Mouse (Mus musculus) stomach, embryonic 16.5 days (tissue): ENCODE measurements at regions not wholly inside any gene's neighbourhood (a gene's known extent, or its start where the extent isn't known, plus 50 kb on each side); places are given as distances from the start of the nearest gene placed in this dataset.

Experiments
- ATAC-seq: fragments of 200-750 bp; cut with Nextera tagmentation; 2 replicates; pipeline ENCODE4 v1.8.0; 2017; ENCODE audit warnings: moderate number of reproducible peaks, moderate TSS enrichment; ENCODE audit not compliant: insufficient read depth, low FRiP score
- H3K27ac ChIP-seq: fragments of 300-500 bp; sonication (generic); 2 replicates; pipeline ENCODE4 v1.5.1; 2014; ENCODE audit warnings: low read length
- H3K27me3 ChIP-seq: fragments of 300-500 bp; sonication (generic); 2 replicates; pipeline ENCODE4 v1.6.1; 2014; ENCODE audit warnings: low read length, control low read depth, mixed read lengths; ENCODE audit not compliant: control insufficient read depth, insufficient read depth
- H3K36me3 ChIP-seq: fragments of 300-500 bp; sonication (generic); 2 replicates; pipeline ENCODE4 v1.6.1; 2014; ENCODE audit warnings: low read length; ENCODE audit not compliant: control insufficient read depth, insufficient read depth
- H3K4me1 ChIP-seq: fragments of 300-500 bp; sonication (generic); 2 replicates; pipeline ENCODE4 v1.6.1; 2014; ENCODE audit warnings: low read length, control low read depth, mixed read lengths; ENCODE audit not compliant: control insufficient read depth, insufficient read depth
- H3K4me2 ChIP-seq: fragments of 300-500 bp; sonication (generic); 2 replicates; pipeline ENCODE4 v1.6.1; 2014; ENCODE audit warnings: low read depth, low read length, mixed read lengths
- H3K4me3 ChIP-seq: fragments of 300-500 bp; sonication (generic); replicated peaks from 2 replicates; pipeline ENCODE4 v1.5.1; 2014; ENCODE audit warnings: mild to moderate bottlenecking, low read length
- H3K9ac ChIP-seq: fragments of 300-500 bp; sonication (generic); 2 replicates; pipeline ENCODE4 v1.6.1; 2014; ENCODE audit warnings: low read length
- H3K9me3 ChIP-seq: fragments of 300-500 bp; sonication (generic); replicated peaks from 2 replicates; pipeline ENCODE4 v1.6.1; 2016; ENCODE audit warnings: low read length, control low read depth; ENCODE audit not compliant: control insufficient read depth
- WGBS: fragments of 180-500 bp; shearing (Covaris S2); extraction: QIAGEN DNeasy Blood & Tissue Kit; methylation state at CpG from one replicate; pipeline ENCODE4 v1.1.7; 2014; 5-methylcytosine and 5-hydroxymethylcytosine counted together

DNA sequence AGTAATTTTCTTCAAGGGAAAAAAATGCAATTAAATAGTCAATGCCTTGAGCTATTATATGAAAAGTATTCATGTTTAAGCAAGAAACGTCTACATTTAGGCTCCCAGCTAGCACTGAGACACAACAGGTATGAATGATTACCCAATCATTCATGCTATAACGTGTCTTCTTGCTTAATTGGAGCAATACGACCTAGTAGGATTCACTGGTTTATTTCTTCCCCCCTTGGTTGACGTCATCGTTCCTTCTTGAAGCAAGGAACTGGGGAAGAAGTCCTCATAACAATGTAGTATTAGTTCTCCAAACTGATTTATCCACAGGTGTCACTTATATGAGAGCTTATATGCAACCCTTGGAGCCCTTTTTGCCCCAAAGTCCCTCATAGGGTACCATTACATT is 581.8 kb downstream of the Nfib start:
- ATAC-seq, result no peak
- Histone ChIP-seq H3K9me3 (no peaks in the 10 kb centered on the region), H3K4me2 (no peak overlapping the region), H3K9ac (no peak overlapping the region), H3K4me1 (no peaks in the 10 kb centered on the region), H3K36me3 (no peaks in the 10 kb centered on the region), H3K27ac (no peak overlapping the region), H3K4me3 (no peak overlapping the region), H3K27me3 (no peaks in the 10 kb centered on the region)
- 69% methylated on average over 5 of the region's 5 CpGs for WGBS

DNA sequence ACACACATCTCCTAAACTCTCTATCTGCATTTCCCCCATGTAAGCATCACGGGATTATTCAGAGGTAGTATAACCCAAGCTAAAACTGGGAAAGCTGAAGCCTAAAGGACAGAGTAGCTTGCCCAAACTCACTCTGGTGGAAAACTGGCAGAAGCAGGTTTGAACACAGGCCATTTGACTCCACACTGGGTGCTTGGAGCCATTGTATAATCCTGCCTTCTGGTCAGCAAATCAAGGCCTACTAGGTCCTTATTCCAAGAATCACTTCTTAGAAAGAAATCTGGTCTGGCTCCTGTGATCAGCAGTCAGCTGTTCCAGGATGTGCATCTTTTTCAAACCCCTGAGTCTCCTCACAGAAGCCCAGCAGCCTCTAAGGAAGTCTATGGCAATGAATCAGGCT is 582.4 kb downstream of the Nfib start:
- no peaks in the 10 kb centered on the region for H3K27me3 ChIP-seq
- no peaks in the 10 kb centered on the region for H3K9me3 ChIP-seq
- H3K36me3 ChIP-seq, result no peaks in the 10 kb centered on the region
- no peaks in the 10 kb centered on the region for H3K4me1 ChIP-seq
- no peak overlapping the region for H3K4me3 ChIP-seq
- H3K4me2 ChIP-seq, result no peak overlapping the region
- H3K9ac ChIP-seq, result no peak overlapping the region
- 94% methylated on average over 1 of the region's 1 CpGs for WGBS
- no peak overlapping the region for H3K27ac ChIP-seq
- no peak for ATAC-seq

DNA sequence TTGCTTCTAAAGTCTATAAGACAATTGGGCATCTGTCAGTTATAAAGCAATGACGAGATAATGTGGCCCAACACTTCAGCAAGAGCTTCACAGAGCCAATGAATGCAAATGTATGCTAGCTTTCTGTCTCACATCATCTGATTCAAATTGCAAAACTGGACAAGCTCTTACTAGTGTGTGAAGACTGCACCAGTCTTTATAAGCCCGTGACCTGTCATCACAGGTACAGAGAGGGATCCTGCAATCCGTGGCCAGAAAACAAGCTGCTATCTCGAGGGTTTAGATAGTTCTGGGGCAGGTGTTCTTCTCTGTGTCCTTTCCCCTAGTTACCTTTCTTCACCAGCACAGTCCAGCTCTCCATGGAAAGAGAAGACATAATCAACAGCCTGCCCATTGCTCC is 584.8 kb downstream of the Nfib start:
- WGBS, result 79% methylated on average over 4 of the region's 4 CpGs
- no peak for ATAC-seq
- no peaks in the 10 kb centered on the region for H3K9me3 ChIP-seq

DNA sequence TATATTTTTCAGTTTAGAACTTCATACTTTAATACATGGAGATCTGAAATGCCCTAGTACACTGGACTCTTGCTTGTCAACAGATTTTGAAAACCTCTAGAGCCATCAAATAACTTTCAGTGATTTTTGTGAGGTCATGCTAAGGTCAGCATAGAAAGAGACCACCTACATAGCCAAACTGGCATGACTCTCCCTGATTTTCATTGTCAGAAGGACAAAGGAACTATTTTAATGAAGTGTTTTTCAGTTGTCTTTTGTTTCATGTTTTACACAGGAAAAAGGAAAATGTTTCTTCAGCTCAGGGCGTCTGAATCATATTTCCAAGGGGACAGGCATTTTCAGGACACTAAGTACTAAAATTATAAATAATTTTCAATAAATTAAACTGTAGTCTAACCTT is 585.2 kb downstream of the Nfib start:
- ATAC-seq, result no peak
- Histone ChIP-seq H3K4me1 (no peaks in the 10 kb centered on the region), H3K9me3 (no peaks in the 10 kb centered on the region), H3K9ac (no peak overlapping the region), H3K4me3 (no peak overlapping the region), H3K36me3 (no peaks in the 10 kb centered on the region), H3K27ac (no peak overlapping the region), H3K27me3 (no peaks in the 10 kb centered on the region), H3K4me2 (no peak overlapping the region)
- 48% methylated on average over 1 of the region's 1 CpGs for WGBS

More for the DNA sequence above, 584.8 kb downstream of the Nfib start:
- H3K36me3 ChIP-seq, result no peaks in the 10 kb centered on the region
- no peaks in the 10 kb centered on the region for H3K27me3 ChIP-seq
- no peak overlapping the region for H3K9ac ChIP-seq
- no peak overlapping the region for H3K27ac ChIP-seq
- H3K4me2 ChIP-seq, result no peak overlapping the region
- H3K4me3 ChIP-seq, result no peak overlapping the region
- no peaks in the 10 kb centered on the region for H3K4me1 ChIP-seq

DNA sequence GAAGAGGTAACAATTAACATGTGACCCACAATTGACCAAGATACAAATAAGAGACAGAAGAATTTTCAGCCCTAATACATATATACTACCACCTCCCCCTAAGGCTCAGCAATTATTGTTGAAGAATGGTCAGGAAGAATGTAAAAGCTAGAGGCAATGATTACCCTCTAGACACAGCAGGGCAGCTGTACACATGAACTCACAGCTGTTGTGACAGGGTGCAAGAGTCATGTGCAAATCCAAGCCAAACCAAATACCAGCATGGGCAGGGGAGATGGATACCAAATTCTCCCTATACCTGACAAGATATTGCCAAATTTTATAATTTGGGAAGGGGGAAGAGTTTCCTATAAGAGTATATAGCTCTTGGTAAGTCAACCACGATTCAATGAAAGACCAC is 603.7 kb downstream of the Nfib start:
- Histone ChIP-seq H3K9me3 (no peaks in the 10 kb centered on the region), H3K27me3 (no peaks in the 10 kb centered on the region), H3K36me3 (no peaks in the 10 kb centered on the region), H3K27ac (no peak overlapping the region), H3K4me1 (no peaks in the 10 kb centered on the region), H3K4me3 (no peak overlapping the region), H3K4me2 (no peak overlapping the region), H3K9ac (no peak overlapping the region)
- ATAC-seq, result no peak
- WGBS, result 90% methylated on average over 1 of the region's 1 CpGs

DNA sequence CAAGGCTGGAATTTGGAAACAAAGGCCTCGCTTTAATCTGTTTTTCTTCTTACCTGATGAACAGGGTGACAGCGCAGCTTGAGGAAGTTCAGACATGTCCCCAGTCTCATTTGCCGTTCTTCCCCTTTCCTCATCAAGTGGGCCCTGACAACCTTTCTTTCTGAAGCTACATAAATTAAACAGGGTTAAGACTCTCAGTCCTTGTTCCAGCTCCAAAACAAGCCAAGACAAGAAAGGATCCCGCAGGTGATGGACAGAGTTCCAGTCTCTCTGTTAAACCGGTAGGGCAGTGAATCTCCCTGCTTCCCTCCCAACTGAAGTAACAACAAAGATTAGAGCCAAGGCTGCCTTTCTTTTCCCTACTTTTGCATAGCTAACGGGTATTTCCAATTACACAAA is 605.6 kb downstream of the Nfib start:
- Histone ChIP-seq H3K27me3 (no peaks in the 10 kb centered on the region), H3K4me1 (no peaks in the 10 kb centered on the region), H3K27ac (0 out of 2 replicates have a peak overlapping the region, but pooled peaks have one; percentile 17), H3K9me3 (no peaks in the 10 kb centered on the region), H3K9ac (no peak overlapping the region), H3K4me2 (no peak overlapping the region), H3K36me3 (no peaks in the 10 kb centered on the region), H3K4me3 (no peak overlapping the region)
- WGBS, result 68% methylated on average over 6 of the region's 6 CpGs
- no peak for ATAC-seq

DNA sequence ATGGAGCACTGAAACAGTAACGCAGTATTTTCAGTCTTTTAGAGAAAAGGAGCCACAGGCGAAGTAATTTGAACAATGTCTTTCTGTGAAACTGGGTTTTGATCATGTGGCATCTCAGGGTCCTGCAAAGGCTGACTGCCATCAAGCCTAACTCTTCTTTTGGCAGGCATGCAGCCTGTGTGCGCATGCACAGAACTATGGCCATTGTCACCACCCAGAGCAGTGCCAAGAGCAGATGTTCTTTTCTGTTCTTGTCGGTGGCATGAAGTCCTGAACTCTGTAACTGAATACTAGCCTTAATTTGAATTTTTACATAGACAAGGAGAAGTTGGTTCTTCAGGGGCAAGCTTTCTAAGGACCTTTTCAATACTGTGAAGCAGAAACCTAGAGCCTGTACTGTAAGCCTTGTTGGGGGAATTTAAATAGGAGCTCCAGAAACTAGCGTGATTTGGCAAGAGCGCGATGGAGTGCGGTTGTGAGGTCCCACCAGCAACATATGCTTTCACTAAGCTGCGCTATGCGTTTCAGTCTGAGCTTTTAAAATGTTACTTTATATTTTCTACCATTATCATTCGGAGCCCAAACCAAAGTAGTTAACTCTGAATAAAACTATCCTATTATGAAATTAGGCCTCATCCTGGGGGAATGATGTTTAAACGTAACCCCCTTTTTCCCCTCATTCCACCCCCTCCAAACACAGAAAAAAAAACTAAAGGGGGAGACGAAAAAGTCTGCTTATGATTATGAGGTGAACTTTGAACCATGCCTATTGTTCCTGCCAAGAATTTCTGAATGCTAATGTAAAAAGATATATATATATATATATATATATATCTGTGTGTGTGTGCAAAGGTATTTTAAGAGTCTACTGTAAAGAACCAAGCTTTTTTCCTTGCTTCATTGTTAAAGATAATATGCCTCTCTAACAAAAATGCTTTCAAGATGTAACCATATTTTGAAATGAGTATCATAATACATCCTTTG is 606.3 kb downstream of the Nfib start:
- Histone ChIP-seq H3K4me3 (no peak overlapping the region), H3K9me3 (no peaks in the 10 kb centered on the region), H3K36me3 (no peaks in the 10 kb centered on the region), H3K4me2 (no peak overlapping the region), H3K27ac (no peak overlapping the region; the same call in 1 of the 2 replicates), H3K9ac (no peak overlapping the region), H3K4me1 (no peaks in the 10 kb centered on the region), H3K27me3 (no peaks in the 10 kb centered on the region)
- no peak for ATAC-seq
- 74% methylated on average over 13 of the region's 13 CpGs for WGBS

DNA sequence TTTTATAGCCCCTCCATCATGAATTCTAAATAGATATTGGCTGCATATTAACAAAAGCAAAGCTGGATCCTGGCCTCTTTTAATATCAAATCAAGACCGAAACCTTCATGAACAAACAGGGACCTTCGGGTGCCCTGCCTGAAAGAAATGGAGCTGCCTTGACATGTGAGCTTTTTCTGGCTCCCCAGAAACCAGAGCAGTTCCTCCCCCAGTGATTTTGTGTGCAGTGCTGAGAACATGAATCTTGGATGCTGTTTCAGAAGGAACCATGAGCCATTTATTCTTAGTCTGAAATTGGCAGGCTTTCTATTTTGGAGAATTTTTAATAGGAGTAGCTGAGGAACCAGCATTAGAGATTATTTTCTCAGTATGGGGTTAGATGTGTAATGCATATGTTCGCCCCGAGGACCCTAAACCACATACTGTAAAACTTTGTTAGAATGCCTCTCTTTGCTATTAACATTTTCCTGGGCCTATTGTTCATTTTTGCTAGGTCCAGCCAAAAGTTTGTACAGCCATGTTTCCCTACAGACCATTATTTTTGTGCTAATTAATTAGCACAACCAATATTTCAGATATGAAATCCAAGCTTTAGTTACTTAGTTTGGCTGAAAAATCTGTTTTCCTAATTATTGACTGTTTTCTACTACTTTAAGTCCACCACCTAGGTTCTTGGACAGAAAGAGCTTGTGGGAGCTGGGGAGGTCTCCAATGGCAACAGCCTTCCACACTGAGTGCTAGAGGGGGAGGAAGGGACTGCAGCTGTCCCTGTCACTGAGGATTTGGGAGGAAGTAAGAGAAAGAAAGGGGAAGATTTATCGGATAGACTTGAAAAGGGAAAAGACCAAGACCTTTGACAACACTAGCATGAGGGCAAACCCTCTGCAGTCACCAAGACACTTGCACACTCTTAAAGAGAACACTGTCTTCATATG is 613.0 kb downstream of the Nfib start:
- H3K4me1 ChIP-seq, result no peaks in the 10 kb centered on the region
- H3K36me3 ChIP-seq, result no peaks in the 10 kb centered on the region
- H3K27me3 ChIP-seq, result no peaks in the 10 kb centered on the region
- H3K4me3 ChIP-seq, result no peak overlapping the region
- H3K4me2 ChIP-seq, result no peak overlapping the region
- no peak overlapping the region for H3K27ac ChIP-seq
- no peak for ATAC-seq
- WGBS, result 76% methylated on average over 5 of the region's 5 CpGs
- no peaks in the 10 kb centered on the region for H3K9me3 ChIP-seq
- H3K9ac ChIP-seq, result no peak overlapping the region

DNA sequence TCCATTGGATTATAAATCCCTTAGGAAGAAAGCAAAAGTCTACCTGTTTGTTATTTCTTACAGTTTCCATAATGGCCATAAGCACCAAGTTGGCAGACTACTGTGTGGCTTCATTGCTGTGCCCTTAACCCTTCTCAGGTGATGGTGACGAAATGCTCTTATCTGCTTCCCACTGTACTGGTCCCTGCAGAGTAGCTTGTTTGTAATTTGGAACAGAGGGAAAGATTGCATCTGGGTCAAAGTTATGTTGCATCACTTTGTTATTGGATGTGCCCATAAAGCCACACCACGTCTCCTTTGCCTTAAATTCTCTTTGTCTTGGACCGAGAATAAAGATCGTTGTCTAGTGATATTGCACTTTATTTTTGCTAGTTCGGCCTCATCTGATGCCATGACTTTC is 615.9 kb downstream of the Nfib start:
- Histone ChIP-seq H3K9me3 (no peaks in the 10 kb centered on the region), H3K4me2 (no peak overlapping the region), H3K4me1 (no peaks in the 10 kb centered on the region), H3K27ac (no peak overlapping the region), H3K4me3 (no peak overlapping the region), H3K27me3 (no peaks in the 10 kb centered on the region), H3K9ac (no peak overlapping the region), H3K36me3 (no peaks in the 10 kb centered on the region)
- WGBS, result 95% methylated on average over 5 of the region's 5 CpGs
- no peak for ATAC-seq
